Mouse (Mus musculus) E14TG2a.4 (cell line): Measurements from ENCODE around the gene Slc24a3.

Experiments
- H3K27me3 ChIP-seq: 2 replicates; pipeline ENCODE4 v1.6.1; 2014; ENCODE audit warnings: low read length, control low read depth; ENCODE audit not compliant: insufficient read depth
- H3K36me3 ChIP-seq: 2 replicates; pipeline ENCODE4 v1.6.1; 2014; ENCODE audit warnings: low read length, control low read depth; ENCODE audit not compliant: insufficient read depth
- H3K4me1 ChIP-seq: replicated peaks from 2 replicates; pipeline ENCODE4 v1.6.1; 2014; ENCODE audit warnings: low read depth, low read length, control low read depth
- H3K4me3 ChIP-seq: replicated peaks from 2 replicates; pipeline ENCODE4 v1.5.1; 2014; ENCODE audit warnings: mild to moderate bottlenecking, low read length
- H3K9me3 ChIP-seq: 2 replicates; pipeline ENCODE4 v1.6.1; 2014; ENCODE audit warnings: low read length, control low read depth
- CTCF ChIP-seq: conservative IDR thresholded peaks from 2 replicates; pipeline ENCODE4 v1.5.1; 2014; ENCODE audit warnings: low read length
- NANOG ChIP-seq: IDR thresholded peaks from 2 replicates; pipeline ENCODE4 v1.6.1; 2014; ENCODE audit warnings: borderline replicate concordance, low read length, mixed read lengths
- POU5F1 ChIP-seq: IDR thresholded peaks from 2 replicates; pipeline ENCODE4 v1.6.1; 2014; ENCODE audit warnings: low read length, borderline replicate concordance

Gene Slc24a3

DNA sequence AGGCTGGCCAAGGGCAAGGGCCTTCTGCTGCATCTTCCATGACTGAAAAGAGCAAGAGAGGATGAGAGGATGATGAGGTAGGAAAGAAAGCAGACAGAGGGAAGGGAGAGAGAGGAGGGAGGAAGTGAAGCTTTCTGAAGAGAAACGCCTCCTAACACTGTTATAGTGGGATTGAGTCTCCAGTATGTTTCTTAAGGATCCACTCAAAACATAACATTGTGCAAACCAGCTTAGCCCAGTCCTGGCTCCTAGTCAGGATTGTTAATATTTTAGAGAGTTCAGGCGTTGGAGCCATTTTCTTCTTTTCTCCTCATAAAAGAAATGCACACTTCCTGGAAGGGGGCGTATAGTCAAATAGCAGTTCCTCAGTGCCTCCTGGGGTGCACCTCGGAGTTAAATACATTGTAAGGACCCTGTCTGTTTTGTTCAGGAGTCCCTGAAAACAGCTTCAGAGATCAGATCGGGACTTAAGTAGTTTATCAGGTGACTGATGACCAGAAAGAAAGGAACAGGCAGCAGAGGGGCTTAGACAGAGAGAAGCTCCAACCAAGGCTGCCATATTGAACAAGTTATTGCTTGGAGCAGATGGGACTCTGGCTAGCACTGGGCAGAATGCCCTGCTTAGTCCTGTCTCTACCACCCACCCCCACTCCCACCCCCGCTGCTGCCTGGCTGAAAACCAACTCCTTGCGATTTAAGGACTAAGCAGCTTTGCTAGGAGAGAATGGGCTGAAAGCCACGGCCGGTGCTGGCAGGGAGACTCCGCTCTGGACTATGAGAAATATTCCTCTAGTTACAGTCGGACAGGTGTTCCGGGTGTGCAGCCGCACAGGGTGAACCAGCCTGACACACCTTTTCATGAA is 215.6 kb downstream of the Slc24a3 start:
- Histone ChIP-seq H3K4me3 (no peak overlapping the region), H3K4me1 (no peaks in the 10 kb centered on the region), H3K36me3 (no peaks in the 10 kb centered on the region), H3K9me3 (no peaks in the 10 kb centered on the region), H3K27me3 (no peaks in the 10 kb centered on the region)
- TF ChIP-seq POU5F1: no peak
- TF ChIP-seq CTCF: no peak
- TF ChIP-seq NANOG: no peak

DNA sequence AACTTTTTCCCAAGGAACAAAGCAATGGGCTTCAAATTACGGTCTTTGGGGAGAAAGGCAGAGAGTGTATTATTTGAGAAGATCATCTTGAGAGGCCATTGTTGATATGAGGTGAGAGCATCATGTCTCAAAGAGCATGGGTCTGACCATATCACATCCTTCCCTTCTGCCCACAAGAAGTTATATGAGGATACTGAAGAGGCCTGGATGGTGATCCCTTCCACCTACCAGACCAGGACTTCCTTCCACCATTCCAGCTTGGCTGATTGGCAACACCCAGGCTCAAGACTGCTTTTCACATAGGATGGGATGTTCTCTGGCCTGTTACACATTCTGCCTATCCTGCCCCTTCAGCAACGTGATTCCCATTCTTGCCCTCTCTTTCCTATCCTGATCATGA is 216.7 kb downstream of the Slc24a3 start:
- no peak overlapping the region for H3K4me3 ChIP-seq
- no peak for TF ChIP-seq NANOG
- no peak for TF ChIP-seq CTCF
- TF ChIP-seq POU5F1: no peak
- H3K4me1 ChIP-seq: no peaks in the 10 kb centered on the region
- no peaks in the 10 kb centered on the region for H3K27me3 ChIP-seq
- no peaks in the 10 kb centered on the region for H3K9me3 ChIP-seq
- H3K36me3 ChIP-seq: no peaks in the 10 kb centered on the region

DNA sequence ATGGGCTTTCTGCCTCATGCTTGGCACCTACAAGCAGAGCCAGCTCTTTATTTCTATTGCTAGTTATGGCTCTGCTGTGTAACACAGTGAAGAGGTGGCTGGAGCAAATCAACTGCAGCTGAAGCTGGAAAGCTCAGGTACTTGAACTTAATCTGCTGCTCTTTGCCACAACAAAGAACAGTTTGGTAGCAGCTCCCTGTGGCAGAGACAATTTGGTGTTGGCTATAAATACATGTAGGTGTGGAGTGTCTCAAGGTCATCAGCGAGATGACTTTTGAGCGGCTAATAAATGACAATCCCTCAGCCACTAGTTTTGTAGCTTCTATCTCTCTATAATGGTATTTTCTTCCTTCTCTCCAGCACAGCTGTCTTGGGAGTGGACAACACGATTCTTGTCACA is 217.7 kb downstream of the Slc24a3 start:
- Histone ChIP-seq H3K4me3 (no peak overlapping the region), H3K9me3 (no peaks in the 10 kb centered on the region), H3K36me3 (no peaks in the 10 kb centered on the region), H3K4me1 (no peaks in the 10 kb centered on the region), H3K27me3 (no peaks in the 10 kb centered on the region)
- TF ChIP-seq POU5F1 (no peak), CTCF (no peak), NANOG (no peak)

DNA sequence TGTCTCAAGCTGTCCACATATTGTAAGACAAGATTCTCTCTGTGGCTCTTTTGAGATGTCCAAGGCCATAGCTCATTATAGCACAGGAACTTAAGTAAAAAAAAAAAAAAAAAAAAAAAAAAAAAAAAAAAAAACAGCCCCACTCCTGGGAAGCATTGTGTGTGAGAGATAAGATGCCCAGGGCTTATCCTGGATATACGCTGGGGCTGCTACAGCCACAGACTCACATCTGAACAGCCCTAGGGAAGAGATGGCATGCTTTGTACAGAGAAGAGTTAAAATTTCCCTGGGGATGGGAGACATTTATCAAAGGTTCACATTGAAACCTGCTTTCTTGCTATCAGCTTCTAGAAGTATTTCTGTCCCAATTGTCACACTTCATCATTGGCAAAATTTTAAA is 218.2 kb downstream of the Slc24a3 start:
- Histone ChIP-seq H3K4me1 (no peaks in the 10 kb centered on the region), H3K4me3 (no peak overlapping the region), H3K36me3 (no peaks in the 10 kb centered on the region), H3K27me3 (no peaks in the 10 kb centered on the region), H3K9me3 (no peaks in the 10 kb centered on the region)
- TF ChIP-seq NANOG (no peak), POU5F1 (no peak), CTCF (no peak)

DNA sequence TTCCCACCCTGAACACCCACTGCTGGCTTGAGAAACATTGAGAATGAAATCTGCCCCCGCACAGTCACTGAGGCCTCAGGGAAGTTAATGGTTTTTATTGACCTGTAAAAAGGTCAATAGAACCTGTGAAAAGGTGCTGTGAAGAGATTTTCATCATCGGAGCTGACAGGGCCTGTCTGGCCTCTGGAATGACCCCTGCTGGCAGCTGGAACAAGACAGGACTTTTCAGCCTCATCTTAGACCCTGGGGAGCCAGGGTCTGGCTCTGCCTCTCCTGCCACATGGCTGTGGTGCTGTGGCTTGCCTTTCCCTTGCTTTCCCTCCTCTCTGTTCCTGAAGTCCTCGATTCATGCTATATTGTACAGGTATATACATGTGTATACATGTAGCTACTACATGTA is 228.2 kb downstream of the Slc24a3 start:
- H3K36me3 ChIP-seq: no peaks in the 10 kb centered on the region
- H3K9me3 ChIP-seq: no peaks in the 10 kb centered on the region
- H3K27me3 ChIP-seq: no peaks in the 10 kb centered on the region
- no peak overlapping the region for H3K4me3 ChIP-seq
- TF ChIP-seq NANOG (no peak), POU5F1 (no peak), CTCF (no peak)
- no peaks in the 10 kb centered on the region for H3K4me1 ChIP-seq

DNA sequence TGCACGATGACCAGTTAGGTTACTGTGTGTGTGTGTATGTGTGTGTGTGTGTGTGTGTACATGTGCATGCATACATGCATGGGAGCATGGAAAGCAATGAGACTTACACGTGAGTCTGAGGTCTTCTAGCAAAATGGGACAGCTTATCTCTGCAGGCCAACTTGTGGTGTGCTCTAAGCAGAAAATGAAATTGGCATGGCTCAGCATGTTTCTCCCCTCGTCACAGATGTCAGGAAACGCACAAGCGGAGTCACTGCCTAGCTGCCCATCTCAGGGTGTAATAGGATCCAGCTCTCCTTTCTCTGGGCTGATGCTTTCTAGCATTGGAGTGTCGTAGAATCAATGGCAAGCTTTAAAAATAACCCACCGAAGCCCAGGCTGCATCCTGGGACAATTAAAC is 229.0 kb downstream of the Slc24a3 start:
- TF ChIP-seq CTCF: no peak
- no peak for TF ChIP-seq NANOG
- no peak for TF ChIP-seq POU5F1
- Histone ChIP-seq H3K4me3 (no peak overlapping the region), H3K27me3 (no peaks in the 10 kb centered on the region), H3K4me1 (no peaks in the 10 kb centered on the region), H3K9me3 (no peaks in the 10 kb centered on the region), H3K36me3 (no peaks in the 10 kb centered on the region)

DNA sequence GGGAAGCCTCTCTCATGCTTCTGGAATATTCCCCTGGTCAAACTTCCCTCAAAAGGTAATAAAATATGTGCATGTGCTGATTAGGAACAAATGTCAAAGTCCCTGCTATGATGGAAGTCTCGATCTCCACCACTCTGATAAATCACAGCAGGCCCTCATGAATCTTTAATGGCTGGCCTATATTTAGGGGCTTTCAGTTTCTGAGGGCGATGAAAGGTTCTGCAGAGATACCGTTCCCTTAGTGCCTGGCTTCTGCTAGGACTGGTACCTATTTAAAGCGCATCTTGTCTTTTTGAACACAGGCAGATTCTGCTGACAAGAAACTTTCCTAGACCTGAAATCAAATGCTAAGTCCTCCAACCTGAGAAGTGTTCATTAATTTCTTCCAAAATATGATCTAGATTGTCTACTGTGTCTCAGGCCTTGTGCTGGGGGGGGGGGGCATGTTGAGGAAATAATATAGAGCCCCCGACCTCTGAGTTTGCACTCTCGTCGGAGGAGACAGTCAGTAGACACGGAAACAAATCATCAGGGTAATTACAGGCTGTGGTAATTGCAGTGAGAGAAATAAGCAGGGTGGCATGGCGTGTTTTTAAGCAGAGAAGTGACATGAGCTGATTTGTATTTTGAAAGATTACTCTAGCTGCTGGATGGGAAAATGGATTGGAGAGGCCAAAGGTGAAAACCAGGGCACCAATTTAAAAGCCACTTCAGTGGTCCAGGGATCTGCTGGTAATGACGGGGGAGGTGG is 230.1 kb downstream of the Slc24a3 start:
- Histone ChIP-seq H3K4me1 (no peaks in the 10 kb centered on the region), H3K27me3 (no peaks in the 10 kb centered on the region), H3K9me3 (no peaks in the 10 kb centered on the region), H3K4me3 (no peak overlapping the region), H3K36me3 (no peaks in the 10 kb centered on the region)
- TF ChIP-seq POU5F1 (no peak), NANOG (no peak), CTCF (no peak)

DNA sequence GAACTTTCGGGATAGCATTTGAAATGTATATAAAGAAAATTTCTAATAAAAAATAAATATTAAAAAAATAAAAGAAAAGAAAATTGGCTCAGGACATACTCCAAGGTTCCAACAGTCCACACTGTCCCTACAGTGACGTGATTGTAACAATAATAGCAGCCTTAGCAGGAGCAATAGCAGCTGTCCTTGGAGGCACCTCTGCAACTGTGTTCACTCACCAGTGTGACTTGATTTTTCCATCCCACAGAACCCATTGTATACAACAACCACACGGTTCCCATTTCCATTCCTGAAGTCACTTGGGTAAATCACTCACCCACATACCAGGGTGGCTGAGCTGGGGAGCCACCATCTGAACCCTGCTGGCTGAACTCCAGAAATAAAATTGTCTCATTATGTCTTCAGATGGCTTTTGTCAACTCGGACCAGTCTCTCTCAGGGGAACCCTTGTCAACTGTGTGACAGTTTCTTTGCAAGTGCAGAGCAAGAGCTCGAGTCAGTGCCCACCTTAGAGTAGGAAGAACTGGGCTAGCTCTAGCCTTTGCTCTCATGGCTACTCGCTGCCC is 233.8 kb downstream of the Slc24a3 start:
- no peaks in the 10 kb centered on the region for H3K27me3 ChIP-seq
- no peaks in the 10 kb centered on the region for H3K9me3 ChIP-seq
- TF ChIP-seq POU5F1 (no peak), CTCF (no peak), NANOG (no peak)
- no peaks in the 10 kb centered on the region for H3K36me3 ChIP-seq
- H3K4me1 ChIP-seq: no peaks in the 10 kb centered on the region
- no peak overlapping the region for H3K4me3 ChIP-seq
